Mouse (Mus musculus) ES-E14 (cell line): ENCODE results near the gene Smim26. TPM values are rescaled to one million over a fixed set of nuclear protein-coding genes. Genes with fewer than 3 reads are reported as not detected.

ENCODE experiments used
- DNase-seq: peaks from one replicate; pipeline ENCODE4 v3.0.0-alpha.2; 2013; ENCODE audit warnings: low read depth, low spot score
- H3K27ac ChIP-seq: 2 replicates; pipeline ENCODE4 v1.5.1; 2012; ENCODE audit warnings: low read depth, mild to moderate bottlenecking, low read length, moderate library complexity, mixed read lengths; ENCODE audit not compliant: poor library complexity, insufficient read depth, severe bottlenecking
- H3K36me3 ChIP-seq: 2 replicates; pipeline ENCODE4 v1.6.1; 2012; ENCODE audit warnings: mild to moderate bottlenecking, low read length, moderate library complexity, mixed read lengths; ENCODE audit not compliant: control insufficient read depth, poor library complexity, insufficient read depth, severe bottlenecking
- H3K4me1 ChIP-seq, 2 experiments: fragments of 150-350 bp in 1 of 2; sonication (generic) in 1 of 2; 2 replicates each; pipeline ENCODE4 v1.6.1; 2012; ENCODE audit warnings: low read length in 2 of 2, mild to moderate bottlenecking in 1 of 2, mixed read lengths in 1 of 2; ENCODE audit not compliant: control insufficient read depth in 2 of 2, insufficient read depth in 2 of 2, poor library complexity in 1 of 2
- H3K4me3 ChIP-seq, 2 experiments: fragments of 150-350 bp in 1 of 2; sonication (generic) in 1 of 2; 2 replicates each; pipeline ENCODE4 v1.5.1; 2012; ENCODE audit warnings: low read length in 2 of 2, low read depth in 1 of 2, mild to moderate bottlenecking in 1 of 2, mixed read lengths in 1 of 2; ENCODE audit not compliant: insufficient read depth in 1 of 2, poor library complexity in 1 of 2, severe bottlenecking in 1 of 2
- H3K9ac ChIP-seq: 2 replicates; pipeline ENCODE4 v1.6.1; 2012; ENCODE audit warnings: low read depth, mild to moderate bottlenecking, low read length, mixed read lengths; ENCODE audit not compliant: poor library complexity, insufficient read depth, severe bottlenecking
- H3K9me3 ChIP-seq: fragments of 150-350 bp; sonication (generic); 2 replicates; pipeline ENCODE4 v1.6.1; 2012; ENCODE audit warnings: low read depth, mild to moderate bottlenecking, low read length; ENCODE audit not compliant: control insufficient read depth, insufficient read depth
- CHD2 ChIP-seq: IDR thresholded peaks from 2 replicates; pipeline ENCODE4 v1.6.1; 2014; ENCODE audit warnings: mild to moderate bottlenecking, low read depth, low read length, inconsistent platforms
- HCFC1 ChIP-seq: IDR thresholded peaks from 2 replicates; pipeline ENCODE4 v1.6.1; 2012; ENCODE audit warnings: low read length, inconsistent platforms, borderline replicate concordance; ENCODE audit not compliant: insufficient read depth
- MAFK ChIP-seq: IDR thresholded peaks from 2 replicates; pipeline ENCODE4 v1.6.1; 2014; ENCODE audit warnings: mild to moderate bottlenecking, low read depth, low read length, inconsistent platforms; ENCODE audit not compliant: insufficient read depth
- ZC3H11A ChIP-seq: IDR thresholded peaks from 2 replicates; pipeline ENCODE4 v1.6.1; 2012; ENCODE audit warnings: low read depth, mild to moderate bottlenecking, inconsistent platforms, low read length, borderline replicate concordance
- ZNF384 ChIP-seq: IDR thresholded peaks from 2 replicates; pipeline ENCODE4 v1.6.1; 2012; ENCODE audit warnings: low read depth, low read length, inconsistent platforms
- in situ Hi-C, 2 experiments: fragments of 600-800 bp; cut with MboI; formaldehyde crosslinking; loops; one replicate each; pipeline ENCODE4 v1.15.1; 2025; ENCODE audit warnings: low sequenced_read_pairs in 2 of 2, inconsistent platforms in 1 of 2; ENCODE audit not compliant: unreplicated experiment in 2 of 2
- total RNA-seq: library from RNA; depleted of rRNA; stranded (reverse); fragments of 300-350 nt; gene quantifications from 2 replicates; pipeline ENCODE4 v1.2.3, GENCODE M21; 2012

The Smim26 gene
- total RNA-seq, 1 experiment: 35.6 TPM

DNA sequence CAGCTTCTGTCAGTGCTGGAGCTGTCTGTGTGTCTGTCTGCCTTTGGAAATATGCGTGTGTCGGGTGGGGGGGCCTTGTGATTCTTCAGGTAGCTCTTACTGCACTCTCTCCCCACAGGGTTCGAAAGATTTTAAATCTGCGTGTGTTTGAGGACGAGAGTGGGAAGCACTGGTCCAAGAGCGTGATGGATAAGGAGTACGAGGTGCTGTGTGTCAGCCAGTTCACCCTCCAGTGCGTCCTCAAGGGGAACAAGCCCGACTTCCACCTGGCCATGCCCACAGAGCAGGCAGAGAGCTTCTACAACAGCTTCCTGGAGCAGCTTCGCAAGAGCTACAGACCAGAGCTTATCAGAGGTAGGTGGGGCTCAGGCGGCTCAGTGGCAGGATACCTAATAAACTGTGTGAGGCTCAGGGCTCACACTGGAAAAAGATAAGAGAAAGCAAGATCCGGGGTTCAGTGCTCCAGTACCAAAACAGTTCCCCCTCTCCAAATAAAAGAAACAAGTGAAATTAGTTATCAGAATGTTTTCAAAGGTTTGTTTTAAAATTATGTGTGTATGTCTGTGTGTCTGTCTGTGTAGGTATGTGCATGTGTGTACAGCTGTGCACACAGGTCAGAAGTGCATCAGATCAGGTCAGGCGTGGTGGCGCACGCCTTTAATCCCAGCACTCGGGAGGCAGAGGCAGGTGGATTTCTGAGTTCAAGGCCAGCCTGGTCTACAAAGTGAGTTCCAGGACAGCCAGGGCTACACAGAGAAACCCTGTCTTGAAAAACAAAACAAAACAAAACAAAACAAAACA lies 23.4 kb downstream of the Smim26 start:
- no peaks in the 10 kb centered on the region for H3K4me1 ChIP-seq
- H3K9me3 ChIP-seq: no peaks in the 10 kb centered on the region
- H3K4me3 ChIP-seq: no peak overlapping the region
- DNase-seq: no peak
- H3K27ac ChIP-seq: no peak overlapping the region
- TF ChIP-seq ZC3H11A: no peak
- no peak for TF ChIP-seq MAFK
- no peak for TF ChIP-seq CHD2
- TF ChIP-seq ZNF384: no peak
- no peak for TF ChIP-seq HCFC1
- H3K9ac ChIP-seq: no peak overlapping the region
- peaks cover 2% of the 10 kb centered on the region; the same call in 1 of the 2 replicates for H3K36me3 ChIP-seq
- in situ Hi-C loops: no loop called here

DNA sequence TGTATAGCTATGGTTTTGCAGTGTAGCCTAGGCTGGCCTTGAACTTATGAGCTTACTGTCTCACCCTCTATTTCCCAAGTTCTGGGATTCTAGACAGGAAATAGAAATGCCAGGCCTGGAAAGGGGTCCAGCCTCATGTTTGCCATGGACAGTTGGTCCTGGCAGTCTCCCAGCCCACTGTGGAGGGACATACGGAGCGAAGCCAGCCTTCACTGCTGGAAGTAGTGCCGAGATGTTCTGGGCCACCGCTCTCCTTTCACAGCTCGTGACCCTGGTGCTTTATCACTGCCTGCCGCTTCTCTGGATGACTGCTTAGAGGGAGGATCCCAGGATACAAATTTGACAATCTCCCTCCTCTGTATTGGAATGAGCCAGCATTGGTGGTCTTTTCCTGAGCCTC lies 27.6 kb downstream of the Smim26 start:
- Histone ChIP-seq H3K36me3 (peaks cover 2% of the 10 kb centered on the region; the same call in 1 of the 2 replicates), H3K4me1 (no peaks in the 10 kb centered on the region), H3K9me3 (no peaks in the 10 kb centered on the region), H3K4me3 (no peak overlapping the region), H3K27ac (no peak overlapping the region), H3K9ac (no peak overlapping the region)
- in situ Hi-C loops: no loop called here
- no peak for DNase-seq
- TF ChIP-seq MAFK (no peak), CHD2 (no peak), ZNF384 (no peak), ZC3H11A (no peak), HCFC1 (no peak)

DNA sequence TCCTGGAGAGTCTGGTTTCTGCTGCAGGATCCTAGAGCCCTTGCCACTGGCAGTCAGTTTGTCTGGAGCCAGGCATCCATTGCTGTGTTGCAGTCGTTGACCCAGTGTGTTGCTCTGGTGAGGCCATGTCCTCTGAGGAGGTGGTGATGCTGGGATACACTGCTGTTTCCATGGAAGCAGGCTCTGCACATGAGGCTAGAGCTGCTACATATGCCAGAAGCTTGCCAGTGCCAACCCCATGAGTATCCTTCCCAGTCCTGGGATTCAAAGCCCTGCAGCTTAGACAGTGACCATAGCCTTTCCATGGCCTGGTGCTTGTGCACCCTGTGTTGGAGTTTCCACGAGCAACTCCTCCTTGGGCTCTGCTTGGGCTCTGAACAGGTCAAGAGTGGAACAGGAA lies 39.7 kb downstream of the Smim26 start:
- in situ Hi-C loops: no loop called here
- no peaks in the 10 kb centered on the region for H3K4me1 ChIP-seq
- no peaks in the 10 kb centered on the region for H3K9me3 ChIP-seq
- H3K4me3 ChIP-seq: no peak overlapping the region
- TF ChIP-seq ZNF384: no peak
- TF ChIP-seq CHD2: no peak
- TF ChIP-seq MAFK: no peak
- no peak for TF ChIP-seq ZC3H11A
- TF ChIP-seq HCFC1: no peak
- H3K36me3 ChIP-seq: peaks cover 2% of the 10 kb centered on the region; the same call in 1 of the 2 replicates
- H3K27ac ChIP-seq: no peak overlapping the region; the same call in 1 of the 2 replicates
- no peak overlapping the region for H3K9ac ChIP-seq
- no peak for DNase-seq

DNA sequence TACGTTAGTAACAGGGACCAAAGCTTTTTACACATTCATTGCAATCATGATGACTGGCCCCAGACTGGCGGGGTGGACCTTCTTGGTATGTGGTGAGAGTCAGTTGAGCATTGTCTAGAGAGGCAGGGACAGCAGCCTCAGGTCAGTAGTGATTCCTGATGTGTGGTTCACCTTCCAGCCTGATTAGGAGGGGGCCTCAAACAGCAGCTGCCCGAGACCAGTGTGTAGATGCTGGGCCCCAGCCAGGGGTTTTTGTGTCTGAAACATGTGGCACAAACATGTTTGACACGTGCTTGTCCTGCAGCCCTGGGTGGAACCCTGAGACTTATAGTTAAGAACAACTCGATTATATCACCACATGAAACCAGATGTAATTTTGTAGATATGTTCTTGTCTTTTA lies 40.4 kb downstream of the Smim26 start:
- Histone ChIP-seq H3K27ac (no peak overlapping the region), H3K4me3 (no peak overlapping the region), H3K4me1 (no peaks in the 10 kb centered on the region), H3K9ac (no peak overlapping the region), H3K36me3 (peaks cover 2% of the 10 kb centered on the region; the same call in 1 of the 2 replicates), H3K9me3 (no peaks in the 10 kb centered on the region)
- no peak for TF ChIP-seq CHD2
- TF ChIP-seq ZC3H11A: no peak
- TF ChIP-seq HCFC1: no peak
- no peak for TF ChIP-seq MAFK
- TF ChIP-seq ZNF384: no peak
- DNase-seq: no peak
- in situ Hi-C loops: no loop called here

DNA sequence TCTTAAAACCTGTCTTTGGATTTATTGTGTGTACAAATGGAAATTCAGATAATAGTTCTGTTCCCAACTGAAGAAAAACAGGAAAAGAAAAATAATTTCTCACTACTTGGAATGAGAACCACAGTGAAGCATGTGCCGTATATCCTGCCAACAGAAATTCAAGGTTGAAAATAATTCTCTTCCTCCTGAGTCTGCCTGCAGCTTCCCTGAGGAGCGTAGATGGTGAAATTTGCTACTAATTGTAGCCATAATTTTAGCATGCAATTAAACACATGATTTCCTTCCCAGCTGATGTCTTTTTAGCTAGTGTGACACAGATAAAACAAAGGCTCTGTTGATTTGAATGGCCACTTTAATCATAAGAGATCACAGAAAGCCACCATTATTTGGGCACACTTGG lies 40.9 kb downstream of the Smim26 start:
- no peaks in the 10 kb centered on the region for H3K9me3 ChIP-seq
- no peak for TF ChIP-seq HCFC1
- no peak for TF ChIP-seq ZC3H11A
- TF ChIP-seq CHD2: no peak
- no peak for TF ChIP-seq ZNF384
- TF ChIP-seq MAFK: no peak
- in situ Hi-C loops: no loop called here
- peaks cover 2% of the 10 kb centered on the region; the same call in 1 of the 2 replicates for H3K36me3 ChIP-seq
- no peak overlapping the region for H3K9ac ChIP-seq
- H3K27ac ChIP-seq: no peak overlapping the region
- no peaks in the 10 kb centered on the region for H3K4me1 ChIP-seq
- no peak for DNase-seq
- H3K4me3 ChIP-seq: no peak overlapping the region
